Mouse (Mus musculus): Measurements from ENCODE around the gene Calhm2. TPM values are rescaled to one million over a fixed set of nuclear protein-coding genes. Genes with fewer than 3 reads are reported as not detected.
A peak's percentile ranks its signal among the peaks of the same experiment; 100 is the strongest.
"Not testable (repeated sequence)": the region's sequence is repeated elsewhere in the genome, so short reads cannot be mapped to it uniquely, and the experiment has no call there.

Calhm2 gene
- polyA plus RNA-seq, 1 experiment from 2014 or later: 5.2 TPM

GRCm38 (mm10) chr19:47157664-47158063 is 19.6 kb upstream of the Calhm2 start, which contains the start of gene Calhm3:
Calhm3 (minus strand) TSS chr19:47157764.
- no peaks in the 10 kb centered on the region for H3K27me3 ChIP-seq (ENCODE audit: control insufficient read depth, insufficient read depth, low read length)
- WGBS: 78% methylated on average over 11 of the region's 11 CpGs
- no peaks in the 10 kb centered on the region for H3K36me3 ChIP-seq (ENCODE audit: control insufficient read depth, insufficient read depth)
- no peaks in the 10 kb centered on the region for H3K4me1 ChIP-seq (ENCODE audit: control insufficient read depth, insufficient read depth, low read length)
- H3K9me3 ChIP-seq (replicated peaks; ENCODE audit: control insufficient read depth, low read length): no peaks in the 10 kb centered on the region
- no peak within 1 kb of the TSS for H3K9ac ChIP-seq (ENCODE audit: low read length)
- ATAC-seq (replicated peaks; ENCODE audit: extremely low read depth, insufficient read depth, low FRiP score): no peak
- no peak within 1 kb of the TSS for H3K4me2 ChIP-seq (ENCODE audit: low read depth, low read length)
- no peak within 1 kb of the TSS for H3K27ac ChIP-seq (ENCODE audit: low read length)
- H3K4me3 ChIP-seq (ENCODE audit: low read length): no peak within 1 kb of the TSS

- Histone ChIP-seq H3K36me3 (ENCODE audit: control insufficient read depth, insufficient read depth) (no peaks in the 10 kb centered on the region), H3K9ac (ENCODE audit: low read length) (no peak overlapping the region), H3K4me3 (ENCODE audit: low read length) (no peak overlapping the region), H3K27me3 (ENCODE audit: control insufficient read depth, insufficient read depth, low read length) (0 out of 2 replicates have a peak, but pooled peaks cover 2% of the 10 kb centered on the region), H3K9me3 (replicated peaks; ENCODE audit: control insufficient read depth, low read length) (no peaks in the 10 kb centered on the region), H3K4me1 (ENCODE audit: control insufficient read depth, insufficient read depth, low read length) (peaks cover 3% of the 10 kb centered on the region; the same call in 1 of the 2 replicates), H3K4me2 (ENCODE audit: low read depth, low read length) (no peak overlapping the region), H3K27ac (ENCODE audit: low read length) (no peak overlapping the region)
- WGBS: 90% methylated on average over 7 of the region's 7 CpGs
- no peak for ATAC-seq (replicated peaks; ENCODE audit: extremely low read depth, insufficient read depth, low FRiP score)
These were observed 15.7 kb upstream of the Calhm2 start for GRCm38 (mm10) chr19:47153767-47154166.

GRCm38 (mm10) chr19:47152062-47152369 is 13.9 kb upstream of the Calhm2 start:
- no peak for ATAC-seq (replicated peaks; ENCODE audit: extremely low read depth, insufficient read depth, low FRiP score)
- H3K4me2 ChIP-seq (ENCODE audit: low read depth, low read length): peak overlapping the region; percentile 60
- WGBS: 63% methylated on average over 12 of the region's 12 CpGs
- 0 out of 2 replicates have a peak, but pooled peaks cover 2% of the 10 kb centered on the region for H3K27me3 ChIP-seq (ENCODE audit: control insufficient read depth, insufficient read depth, low read length)
- no peak overlapping the region for H3K27ac ChIP-seq (ENCODE audit: low read length)
- H3K4me1 ChIP-seq (ENCODE audit: control insufficient read depth, insufficient read depth, low read length): peaks cover 3% of the 10 kb centered on the region; the same call in 1 of the 2 replicates
- no peaks in the 10 kb centered on the region for H3K9me3 ChIP-seq (replicated peaks; ENCODE audit: control insufficient read depth, low read length)
- H3K4me3 ChIP-seq (ENCODE audit: low read length): peak overlapping the region; percentile 33; the same call in 1 of the 2 replicates
- H3K9ac ChIP-seq (ENCODE audit: low read length): no peak overlapping the region
- no peaks in the 10 kb centered on the region for H3K36me3 ChIP-seq (ENCODE audit: control insufficient read depth, insufficient read depth)

GRCm38 (mm10) chr19:47151332-47152061 is 13.4 kb upstream of the Calhm2 start:
- Histone ChIP-seq H3K36me3 (ENCODE audit: control insufficient read depth, insufficient read depth) (no peaks in the 10 kb centered on the region), H3K4me2 (ENCODE audit: low read depth, low read length) (peak overlapping the region; percentile 60), H3K4me3 (ENCODE audit: low read length) (peak overlapping the region; percentile 33), H3K27me3 (ENCODE audit: control insufficient read depth, insufficient read depth, low read length) (0 out of 2 replicates have a peak, but pooled peaks cover 2% of the 10 kb centered on the region), H3K9ac (ENCODE audit: low read length) (peak overlapping the region; percentile 50; the same call in 1 of the 2 replicates), H3K4me1 (ENCODE audit: control insufficient read depth, insufficient read depth, low read length) (peaks cover 3% of the 10 kb centered on the region; the same call in 1 of the 2 replicates), H3K9me3 (replicated peaks; ENCODE audit: control insufficient read depth, low read length) (no peaks in the 10 kb centered on the region), H3K27ac (ENCODE audit: low read length) (no peak overlapping the region)
- ATAC-seq (replicated peaks; ENCODE audit: extremely low read depth, insufficient read depth, low FRiP score): no peak
- 23% methylated on average over 32 of the region's 32 CpGs for WGBS

DNA sequence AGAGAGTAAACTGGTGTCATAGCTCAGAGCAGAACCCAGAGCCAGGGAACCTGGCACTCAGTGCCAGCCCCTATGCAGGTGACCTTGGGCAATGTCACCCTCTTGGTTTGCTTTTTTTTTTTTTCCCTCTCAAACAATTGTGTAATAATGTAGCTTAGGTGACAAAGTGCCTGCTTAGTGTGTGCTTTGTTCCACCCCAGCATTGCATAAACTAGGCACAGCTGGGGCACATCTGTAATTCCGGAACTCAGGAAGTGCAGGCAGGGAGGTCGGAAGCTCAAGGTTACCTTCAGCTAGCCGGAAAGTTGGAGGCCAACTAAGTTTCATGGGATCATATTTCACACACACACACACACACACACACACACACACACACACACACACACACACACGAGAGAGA is 11.8 kb upstream of the Calhm2 start:
- no peak overlapping the region for H3K4me3 ChIP-seq (ENCODE audit: low read length)
- ATAC-seq (replicated peaks; ENCODE audit: extremely low read depth, insufficient read depth, low FRiP score): no peak
- H3K9me3 ChIP-seq (replicated peaks; ENCODE audit: control insufficient read depth, low read length): no peaks in the 10 kb centered on the region
- 49% methylated on average over 4 of the region's 4 CpGs for WGBS
- peaks cover 3% of the 10 kb centered on the region; the same call in 1 of the 2 replicates for H3K4me1 ChIP-seq (ENCODE audit: control insufficient read depth, insufficient read depth, low read length)
- no peak overlapping the region for H3K4me2 ChIP-seq (ENCODE audit: low read depth, low read length)
- H3K36me3 ChIP-seq (ENCODE audit: control insufficient read depth, insufficient read depth): no peaks in the 10 kb centered on the region
- no peak overlapping the region for H3K9ac ChIP-seq (ENCODE audit: low read length)
- H3K27ac ChIP-seq (ENCODE audit: low read length): no peak overlapping the region
- H3K27me3 ChIP-seq (ENCODE audit: control insufficient read depth, insufficient read depth, low read length): 0 out of 2 replicates have a peak, but pooled peaks cover 2% of the 10 kb centered on the region

DNA sequence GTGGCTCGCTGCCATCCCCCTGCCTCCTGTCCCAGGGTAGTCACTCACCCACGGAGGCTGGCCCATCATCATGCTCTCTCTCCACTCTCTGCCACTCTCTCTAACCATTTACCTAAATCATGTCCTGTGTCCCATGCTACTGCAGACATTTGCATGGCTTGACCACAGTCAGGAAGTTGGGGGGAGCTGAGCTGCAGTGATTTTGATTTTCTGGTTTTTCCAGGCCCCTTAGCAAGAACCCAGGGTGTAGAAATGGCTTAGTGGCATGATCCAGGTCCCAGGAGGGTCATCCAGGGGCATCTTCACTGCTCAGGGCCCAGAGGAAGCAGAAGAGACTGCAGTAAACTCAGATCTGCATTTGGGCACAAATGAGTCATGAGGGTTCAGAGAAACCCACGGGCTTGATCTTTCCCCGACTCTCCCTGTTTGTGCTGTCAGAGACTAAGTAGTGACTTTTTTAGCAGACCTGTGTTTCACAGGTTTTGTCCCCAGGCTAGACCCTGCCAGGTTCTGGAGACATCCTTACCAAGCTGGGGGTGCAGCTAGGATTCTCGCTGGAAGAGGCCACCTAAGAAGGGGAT is 10.3 kb upstream of the Calhm2 start:
- H3K27me3 ChIP-seq (ENCODE audit: control insufficient read depth, insufficient read depth, low read length): 0 out of 2 replicates have a peak, but pooled peaks cover 2% of the 10 kb centered on the region
- peaks cover 3% of the 10 kb centered on the region; the same call in 1 of the 2 replicates for H3K4me1 ChIP-seq (ENCODE audit: control insufficient read depth, insufficient read depth, low read length)
- H3K27ac ChIP-seq (ENCODE audit: low read length): no peak overlapping the region
- no peak overlapping the region for H3K4me3 ChIP-seq (ENCODE audit: low read length)
- H3K36me3 ChIP-seq (ENCODE audit: control insufficient read depth, insufficient read depth): no peaks in the 10 kb centered on the region
- no peaks in the 10 kb centered on the region for H3K9me3 ChIP-seq (replicated peaks; ENCODE audit: control insufficient read depth, low read length)
- WGBS: 70% methylated on average over 5 of the region's 5 CpGs
- no peak for ATAC-seq (replicated peaks; ENCODE audit: extremely low read depth, insufficient read depth, low FRiP score)
- no peak overlapping the region for H3K4me2 ChIP-seq (ENCODE audit: low read depth, low read length)
- no peak overlapping the region for H3K9ac ChIP-seq (ENCODE audit: low read length)

- no peak for ATAC-seq (replicated peaks; ENCODE audit: extremely low read depth, insufficient read depth, low FRiP score)
- Histone ChIP-seq H3K36me3 (ENCODE audit: control insufficient read depth, insufficient read depth) (no peaks in the 10 kb centered on the region), H3K4me1 (ENCODE audit: control insufficient read depth, insufficient read depth, low read length) (no peaks in the 10 kb centered on the region), H3K4me3 (ENCODE audit: low read length) (no peak within 1 kb of the TSS), H3K27me3 (ENCODE audit: control insufficient read depth, insufficient read depth, low read length) (no peaks in the 10 kb centered on the region; the same call in 1 of the 2 replicates), H3K9ac (ENCODE audit: low read length) (no peak within 1 kb of the TSS), H3K9me3 (replicated peaks; ENCODE audit: control insufficient read depth, low read length) (no peaks in the 10 kb centered on the region), H3K27ac (ENCODE audit: low read length) (no peak within 1 kb of the TSS), H3K4me2 (ENCODE audit: low read depth, low read length) (no peak within 1 kb of the TSS)
- WGBS: 82% methylated on average over 6 of the region's 6 CpGs
These were observed 6.1 kb upstream of the Calhm2 start, which contains the start of gene Calhm1 for GRCm38 (mm10) chr19:47144154-47144553. Calhm1 (minus strand) TSS chr19:47144254.

GRCm38 (mm10) chr19:47142438-47142837 is 4.3 kb upstream of the Calhm2 start:
- WGBS: 73% methylated on average over 6 of the region's 6 CpGs
- Histone ChIP-seq H3K27ac (ENCODE audit: low read length) (no peak overlapping the region), H3K9ac (ENCODE audit: low read length) (no peak overlapping the region), H3K27me3 (ENCODE audit: control insufficient read depth, insufficient read depth, low read length) (no peaks in the 10 kb centered on the region; the same call in 1 of the 2 replicates), H3K4me3 (ENCODE audit: low read length) (no peak overlapping the region), H3K9me3 (replicated peaks; ENCODE audit: control insufficient read depth, low read length) (no peaks in the 10 kb centered on the region), H3K36me3 (ENCODE audit: control insufficient read depth, insufficient read depth) (no peaks in the 10 kb centered on the region), H3K4me2 (ENCODE audit: low read depth, low read length) (no peak overlapping the region), H3K4me1 (ENCODE audit: control insufficient read depth, insufficient read depth, low read length) (peaks cover 9% of the 10 kb centered on the region)
- no peak for ATAC-seq (replicated peaks; ENCODE audit: extremely low read depth, insufficient read depth, low FRiP score)

DNA sequence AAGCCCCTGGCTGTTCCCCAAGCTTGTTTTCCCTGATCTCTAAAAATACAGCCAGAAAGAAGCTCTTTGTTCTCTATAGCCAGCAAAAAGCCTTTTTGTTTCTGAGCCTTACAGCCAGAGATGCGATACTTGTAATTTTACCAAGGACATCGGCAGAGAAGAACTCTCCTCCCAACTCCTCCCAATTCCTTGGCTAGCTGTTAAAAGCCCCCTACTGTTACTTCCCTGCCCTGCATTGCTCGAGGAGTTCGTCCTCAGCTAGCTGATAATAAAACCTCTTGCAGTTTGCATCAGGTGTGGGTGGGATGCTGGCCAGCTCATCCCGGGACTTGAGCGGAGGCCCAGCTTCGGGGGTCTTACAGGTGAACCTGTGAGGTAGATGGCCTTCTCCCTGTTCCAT is 1.5 kb upstream of the Calhm2 start:
- H3K27me3 ChIP-seq (ENCODE audit: control insufficient read depth, insufficient read depth, low read length); ATAC-seq (replicated peaks; ENCODE audit: extremely low read depth, insufficient read depth, low FRiP score): not testable (repeated sequence)

More for the DNA sequence above, 1.5 kb upstream of the Calhm2 start:
- not testable (repeated sequence) for H3K9me3 ChIP-seq (replicated peaks; ENCODE audit: control insufficient read depth, low read length); H3K36me3 ChIP-seq (ENCODE audit: control insufficient read depth, insufficient read depth); H3K9ac ChIP-seq (ENCODE audit: low read length); H3K27ac ChIP-seq (ENCODE audit: low read length); H3K4me2 ChIP-seq (ENCODE audit: low read depth, low read length); H3K4me3 ChIP-seq (ENCODE audit: low read length)
- peaks cover 19% of the 10 kb centered on the region for H3K4me1 ChIP-seq (ENCODE audit: control insufficient read depth, insufficient read depth, low read length)
- 36% methylated on average over 7 of the region's 7 CpGs for WGBS
